Mouse (Mus musculus) liver, embryonic 11.5 days (tissue): Measurements from ENCODE around the gene Habp2. TPM values are rescaled to one million over a fixed set of nuclear protein-coding genes. Genes with fewer than 3 reads are reported as not detected.

Source experiments
- ATAC-seq: fragments of 200-750 bp; cut with Nextera tagmentation; replicated peaks from 2 replicates; pipeline ENCODE4 v1.8.0; 2017; ENCODE audit warnings: moderate number of reproducible peaks, mild to moderate bottlenecking, moderate TSS enrichment, moderate library complexity; ENCODE audit not compliant: low FRiP score
- DNase-seq: peaks from one replicate; pipeline ENCODE4 v3.0.0-alpha.2; 2017; ENCODE audit warnings: low spot score
- H3K27ac ChIP-seq: fragments of 300-500 bp; sonication (generic); 2 replicates; pipeline ENCODE4 v1.5.1; 2014; ENCODE audit warnings: mild to moderate bottlenecking, low read depth, low read length, control low read depth
- H3K27me3 ChIP-seq: fragments of 300-500 bp; sonication (generic); replicated peaks from 2 replicates; pipeline ENCODE4 v1.6.1; 2014; ENCODE audit warnings: low read length, mixed read lengths; ENCODE audit not compliant: control insufficient read depth, insufficient read depth
- H3K36me3 ChIP-seq: fragments of 300-500 bp; sonication (generic); 2 replicates; pipeline ENCODE4 v1.6.1; 2014; ENCODE audit warnings: mild to moderate bottlenecking, low read length, moderate library complexity, mixed read lengths; ENCODE audit not compliant: control insufficient read depth, insufficient read depth
- H3K4me1 ChIP-seq: fragments of 300-500 bp; sonication (generic); replicated peaks from 2 replicates; pipeline ENCODE4 v1.6.1; 2014; ENCODE audit warnings: low read length, mixed read lengths; ENCODE audit not compliant: control insufficient read depth, insufficient read depth
- H3K4me2 ChIP-seq: fragments of 300-500 bp; sonication (generic); 2 replicates; pipeline ENCODE4 v1.6.1; 2014; ENCODE audit warnings: mild to moderate bottlenecking, control low read depth, moderate library complexity
- H3K4me3 ChIP-seq: fragments of 300-500 bp; sonication (generic); 2 replicates; pipeline ENCODE4 v1.5.1; 2014; ENCODE audit warnings: low read depth, low read length, control low read depth
- H3K9ac ChIP-seq: fragments of 300-500 bp; sonication (generic); 2 replicates; pipeline ENCODE4 v1.6.1; 2014; ENCODE audit warnings: low read depth, low read length, control low read depth
- H3K9me3 ChIP-seq: fragments of 300-500 bp; sonication (generic); 2 replicates; pipeline ENCODE4 v1.6.1; 2016; ENCODE audit warnings: low read length, inconsistent platforms, mixed read lengths; ENCODE audit not compliant: control insufficient read depth
- WGBS: fragments of 180-500 bp; shearing (Covaris S2); extraction: QIAGEN DNeasy Blood & Tissue Kit; methylation state at CpG from one replicate; pipeline ENCODE4 v1.1.7; 2014; 5-methylcytosine and 5-hydroxymethylcytosine counted together
- polyA plus RNA-seq: library from polyadenylated mRNA; unstranded; fragments of >200 nt; fragmentation: Nextera tagmentation; extraction: Ambion mirVana; gene quantifications from 2 replicates; pipeline ENCODE4 v1.2.1, GENCODE M21; 2014

Gene Habp2
- polyA plus RNA-seq, 1 experiment from 2014 or later, result 56.3 TPM

DNA sequence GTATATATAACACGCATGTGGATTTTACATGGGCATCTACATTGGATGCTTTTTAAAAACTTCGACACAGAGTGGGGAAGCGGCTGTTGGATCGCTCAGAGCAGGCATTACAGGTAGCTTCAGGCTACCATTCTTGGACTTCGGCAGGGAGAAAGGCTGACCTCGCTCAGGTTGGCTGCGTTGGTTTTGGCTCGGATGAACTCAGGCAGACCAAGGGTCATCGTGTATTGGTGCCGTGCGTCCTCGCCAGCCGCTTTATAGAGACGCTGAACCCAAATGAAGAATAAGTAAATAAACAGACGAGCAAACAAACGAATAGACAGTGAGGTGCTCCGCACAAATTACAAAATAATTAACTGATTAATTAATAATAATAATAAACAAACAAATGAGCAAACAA, 49.4 kb downstream of the Habp2 start:
- no peak overlapping the region for H3K4me2 ChIP-seq
- no peaks in the 10 kb centered on the region for H3K9me3 ChIP-seq
- no peaks in the 10 kb centered on the region for H3K36me3 ChIP-seq
- H3K4me3 ChIP-seq, result no peak overlapping the region
- no peak overlapping the region for H3K27ac ChIP-seq
- ATAC-seq, result no peak
- H3K4me1 ChIP-seq, result no peaks in the 10 kb centered on the region
- no peak for DNase-seq
- WGBS, result 86% methylated on average over 17 of the region's 17 CpGs
- H3K9ac ChIP-seq, result no peak overlapping the region
- H3K27me3 ChIP-seq, result no peaks in the 10 kb centered on the region

DNA sequence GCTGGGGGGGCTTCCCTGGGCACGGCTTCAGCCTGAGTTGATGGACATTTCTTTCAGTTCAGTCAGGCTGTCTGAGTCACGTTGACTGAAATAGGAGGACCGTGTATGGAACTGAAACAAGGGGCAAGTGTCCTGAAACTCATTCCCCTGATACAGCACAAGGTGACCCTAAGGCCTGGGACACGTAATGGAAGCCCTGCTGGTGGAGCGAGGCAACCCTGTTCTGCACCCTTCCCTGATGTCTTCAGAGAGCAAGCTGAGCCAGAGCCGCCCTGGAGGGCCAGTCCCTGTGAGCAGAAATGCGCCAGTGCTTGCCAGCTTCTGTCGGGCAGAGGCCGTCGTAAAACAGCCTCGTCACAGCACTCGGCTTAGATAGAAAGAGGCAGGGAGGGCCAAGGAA, 49.9 kb downstream of the Habp2 start:
- WGBS, result 77% methylated on average over 12 of the region's 12 CpGs

DNA sequence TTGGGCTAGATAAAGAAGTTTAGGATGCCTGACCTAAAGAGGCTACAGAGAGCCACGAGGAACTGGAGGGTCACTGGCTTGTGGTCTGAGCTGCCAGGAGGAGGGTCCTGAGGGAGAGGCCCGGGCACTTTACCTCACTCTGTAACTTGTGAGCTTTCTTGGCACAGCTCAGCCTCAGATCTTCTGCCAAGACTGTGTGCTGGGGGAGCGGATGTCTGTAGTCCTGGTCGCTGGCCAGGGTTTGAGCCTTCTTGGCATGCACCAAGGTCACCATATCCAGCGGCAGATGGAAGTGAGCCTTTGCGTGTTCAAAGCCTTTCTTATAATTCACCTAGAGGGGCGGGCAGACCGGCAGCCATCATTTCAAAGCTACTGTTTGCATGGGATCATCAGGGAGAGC, 55.1 kb downstream of the Habp2 start:
- Histone ChIP-seq H3K9me3 (no peaks in the 10 kb centered on the region), H3K4me3 (no peak overlapping the region), H3K4me1 (no peaks in the 10 kb centered on the region), H3K27me3 (no peaks in the 10 kb centered on the region), H3K27ac (no peak overlapping the region), H3K4me2 (no peak overlapping the region), H3K9ac (no peak overlapping the region), H3K36me3 (no peaks in the 10 kb centered on the region)
- DNase-seq (no peak), ATAC-seq (no peak)
- 73% methylated on average over 8 of the region's 8 CpGs for WGBS

More for the DNA sequence above, 49.9 kb downstream of the Habp2 start:
- Histone ChIP-seq H3K9me3 (no peaks in the 10 kb centered on the region), H3K36me3 (no peaks in the 10 kb centered on the region), H3K4me1 (no peaks in the 10 kb centered on the region), H3K4me3 (no peak overlapping the region), H3K9ac (no peak overlapping the region), H3K27me3 (no peaks in the 10 kb centered on the region), H3K4me2 (no peak overlapping the region), H3K27ac (no peak overlapping the region)
- no peak for ATAC-seq
- DNase-seq, result no peak

DNA sequence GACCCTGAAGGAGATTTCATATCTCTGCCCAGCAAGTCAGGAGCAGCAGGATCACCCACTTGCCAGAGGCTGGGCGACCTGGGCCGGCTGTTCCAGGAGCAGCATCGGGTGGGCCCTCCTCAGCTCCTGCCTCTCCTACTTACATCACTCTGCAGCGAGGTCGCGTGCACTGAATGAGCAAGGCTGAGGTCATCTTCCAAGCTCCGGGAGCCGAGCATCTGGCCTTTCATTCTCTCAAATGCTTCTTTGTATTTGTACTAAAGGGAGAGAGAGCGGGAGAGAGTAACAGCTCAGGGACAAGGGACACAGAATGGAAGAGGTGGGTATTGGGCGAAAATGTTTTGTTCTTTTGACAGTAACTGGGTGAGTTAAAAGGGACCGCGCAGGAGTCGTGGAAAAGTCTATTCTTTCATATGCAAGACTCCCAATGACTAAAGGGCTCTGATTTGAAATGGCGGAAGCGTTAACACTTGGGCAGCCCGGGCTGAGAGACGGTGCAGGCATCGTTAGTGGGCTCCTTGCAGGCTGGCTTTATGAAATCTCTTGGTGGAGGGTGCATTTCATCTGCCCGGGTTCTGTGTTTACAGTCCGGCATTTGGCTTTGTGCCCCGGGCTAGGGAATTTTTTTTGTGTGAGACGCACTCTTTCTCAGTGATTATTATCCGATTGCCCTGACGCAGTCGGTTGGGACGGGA, 57.1 kb downstream of the Habp2 start:
- DNase-seq (no peak), ATAC-seq (no peak)
- Histone ChIP-seq H3K4me3 (no peak overlapping the region), H3K4me1 (no peaks in the 10 kb centered on the region), H3K9me3 (no peaks in the 10 kb centered on the region), H3K9ac (no peak overlapping the region), H3K4me2 (no peak overlapping the region), H3K27ac (no peak overlapping the region), H3K36me3 (no peaks in the 10 kb centered on the region), H3K27me3 (no peaks in the 10 kb centered on the region; the same call in 1 of the 2 replicates)
- WGBS, result 77% methylated on average over 26 of the region's 26 CpGs

DNA sequence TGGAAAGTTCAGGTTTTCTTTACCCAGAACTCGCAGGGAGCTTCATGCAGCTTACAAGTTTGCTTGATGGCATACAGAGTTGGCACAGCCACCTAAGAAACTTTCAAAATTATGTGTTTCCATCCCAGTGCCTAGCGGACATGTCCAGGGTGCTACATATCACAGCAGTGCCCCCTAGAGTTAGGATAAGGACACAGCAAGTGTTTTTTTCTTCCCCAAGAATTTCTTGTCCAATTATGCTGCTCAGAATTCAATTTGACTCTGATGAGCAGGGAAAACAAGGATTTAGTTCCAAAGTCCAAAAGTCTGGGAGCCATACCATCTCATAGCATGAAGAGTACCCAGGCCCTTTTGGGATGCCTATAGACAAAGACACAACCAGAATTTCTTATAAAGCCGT, 59.1 kb downstream of the Habp2 start:
- DNase-seq (no peak), ATAC-seq (no peak)
- WGBS, result 72% methylated on average over 3 of the region's 3 CpGs
- no peaks in the 10 kb centered on the region for H3K36me3 ChIP-seq
- no peak overlapping the region for H3K9ac ChIP-seq
- H3K4me1 ChIP-seq, result no peaks in the 10 kb centered on the region
- H3K9me3 ChIP-seq, result no peaks in the 10 kb centered on the region
- H3K4me2 ChIP-seq, result no peak overlapping the region
- H3K27me3 ChIP-seq, result no peaks in the 10 kb centered on the region; the same call in 1 of the 2 replicates
- H3K4me3 ChIP-seq, result no peak overlapping the region
- H3K27ac ChIP-seq, result no peak overlapping the region

DNA sequence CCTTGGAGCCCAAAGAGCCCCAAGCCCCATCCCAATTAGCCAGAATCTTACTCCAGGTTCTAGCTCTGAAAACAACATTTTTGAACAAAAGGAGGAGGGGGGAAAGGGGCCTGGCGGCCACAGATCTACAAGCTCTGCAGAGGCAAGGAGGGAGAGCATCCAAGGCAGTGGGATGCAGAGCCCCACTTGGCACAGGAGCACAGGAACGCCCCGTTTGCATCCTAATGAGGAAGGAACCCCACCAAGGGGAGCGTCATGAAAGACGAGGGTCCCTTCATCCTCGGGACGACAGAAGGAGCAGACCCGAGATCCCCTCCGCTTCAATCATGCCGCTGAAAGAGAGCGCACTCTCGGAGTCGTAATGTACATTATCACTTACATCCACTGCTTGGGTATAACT, 59.8 kb downstream of the Habp2 start:
- Histone ChIP-seq H3K27me3 (no peaks in the 10 kb centered on the region; the same call in 1 of the 2 replicates), H3K9ac (no peak overlapping the region), H3K4me3 (no peak overlapping the region), H3K36me3 (no peaks in the 10 kb centered on the region), H3K27ac (no peak overlapping the region), H3K9me3 (no peaks in the 10 kb centered on the region), H3K4me2 (no peak overlapping the region), H3K4me1 (no peaks in the 10 kb centered on the region)
- WGBS, result 59% methylated on average over 13 of the region's 13 CpGs
- no peak for DNase-seq
- no peak for ATAC-seq

DNA sequence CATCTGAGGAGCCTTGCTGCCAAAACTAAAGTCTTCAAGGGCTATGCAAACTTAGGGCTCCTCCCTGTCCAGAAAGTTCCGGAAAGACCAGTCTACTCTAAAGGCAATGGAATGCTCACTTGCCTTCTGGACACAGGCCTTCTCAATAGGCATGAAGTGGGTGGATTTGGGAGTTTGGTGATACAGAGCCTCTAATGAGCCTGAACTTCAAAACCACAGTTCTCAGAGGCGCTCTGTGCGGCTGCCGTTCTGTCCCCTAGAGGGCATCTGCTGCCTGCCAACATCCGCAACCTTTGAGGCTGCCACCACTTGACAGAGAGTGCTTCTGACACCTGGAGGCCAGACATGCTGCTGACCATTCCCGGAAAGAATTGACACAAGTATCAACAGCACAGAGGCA, 62.4 kb downstream of the Habp2 start:
- no peaks in the 10 kb centered on the region for H3K4me1 ChIP-seq
- H3K9ac ChIP-seq, result no peak overlapping the region
- no peak overlapping the region for H3K27ac ChIP-seq
- WGBS, result 31% methylated on average over 6 of the region's 6 CpGs
- no peak overlapping the region for H3K4me2 ChIP-seq
- ATAC-seq, result no peak
- no peaks in the 10 kb centered on the region for H3K36me3 ChIP-seq
- no peak overlapping the region for H3K4me3 ChIP-seq
- DNase-seq, result no peak
- no peaks in the 10 kb centered on the region; the same call in 1 of the 2 replicates for H3K27me3 ChIP-seq
- H3K9me3 ChIP-seq, result 0 out of 2 replicates have a peak, but pooled peaks cover 2% of the 10 kb centered on the region

DNA sequence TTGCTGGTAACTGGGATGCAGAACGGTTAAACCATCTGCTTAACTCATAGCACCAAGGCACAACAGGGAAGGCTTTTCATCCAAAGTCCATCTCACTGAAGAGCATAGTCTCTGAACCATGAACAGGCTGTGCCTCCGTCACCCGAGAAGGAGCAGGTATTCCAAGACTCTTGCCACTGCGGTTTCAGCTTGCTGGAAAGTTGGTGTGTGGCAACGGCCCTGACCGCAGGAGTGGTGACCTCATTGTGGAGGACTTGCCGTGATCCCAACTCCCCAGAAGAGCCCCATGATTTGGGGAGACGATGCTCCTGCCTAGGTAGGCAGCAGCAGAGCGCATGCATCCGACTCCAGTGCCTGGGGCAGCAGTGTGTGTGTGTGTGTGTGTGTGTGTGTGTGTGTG, 66.8 kb downstream of the Habp2 start:
- no peak overlapping the region for H3K4me2 ChIP-seq
- DNase-seq, result no peak
- no peak overlapping the region for H3K27ac ChIP-seq

DNA sequence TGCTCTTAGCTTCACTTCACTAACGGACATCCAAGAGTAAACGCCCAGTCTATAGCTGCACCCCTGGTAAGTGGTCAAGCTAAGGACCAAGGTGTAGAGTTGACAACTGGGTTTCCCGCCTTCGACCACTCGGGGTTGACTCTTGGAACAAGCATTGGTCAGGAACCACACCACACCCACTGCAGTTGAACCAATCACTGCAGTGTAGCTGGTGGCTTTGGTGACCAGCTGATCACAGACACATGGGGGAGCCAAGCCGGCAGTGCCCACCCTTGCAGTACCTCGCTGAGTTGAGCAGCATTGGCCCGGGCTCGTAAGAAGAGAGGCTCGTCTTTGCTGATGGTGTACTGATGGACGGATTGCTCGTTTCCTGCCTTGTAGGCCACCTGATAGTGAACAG, 68.3 kb downstream of the Habp2 start:
- Histone ChIP-seq H3K27me3 (no peaks in the 10 kb centered on the region), H3K27ac (no peak overlapping the region), H3K9ac (no peak overlapping the region), H3K36me3 (no peaks in the 10 kb centered on the region), H3K4me1 (no peaks in the 10 kb centered on the region), H3K9me3 (0 out of 2 replicates have a peak, but pooled peaks cover 2% of the 10 kb centered on the region), H3K4me2 (no peak overlapping the region), H3K4me3 (no peak overlapping the region)
- DNase-seq, result no peak
- 77% methylated on average over 12 of the region's 12 CpGs for WGBS
- ATAC-seq, result no peak

More for the DNA sequence above, 66.8 kb downstream of the Habp2 start:
- Histone ChIP-seq H3K9me3 (0 out of 2 replicates have a peak, but pooled peaks cover 2% of the 10 kb centered on the region), H3K9ac (no peak overlapping the region), H3K4me3 (no peak overlapping the region), H3K4me1 (no peaks in the 10 kb centered on the region), H3K27me3 (no peaks in the 10 kb centered on the region), H3K36me3 (no peaks in the 10 kb centered on the region)
- 84% methylated on average over 10 of the region's 10 CpGs for WGBS
- ATAC-seq, result no peak
